Mouse (Mus musculus) MEL (cell line): ENCODE results near the gene Ifna2. TPM values are rescaled to one million over a fixed set of nuclear protein-coding genes. Genes with fewer than 3 reads are reported as not detected.

ENCODE experiments used
- DNase-seq: peaks from one replicate; pipeline ENCODE4 v3.0.0; 2011; ENCODE audit warnings: low read depth, low spot score
- H3K27ac ChIP-seq: 2 replicates; pipeline ENCODE4 v1.5.1; 2012; ENCODE audit warnings: low read depth, mild to moderate bottlenecking, control low read depth, low read length, moderate library complexity; ENCODE audit not compliant: control insufficient read depth
- H3K27me3 ChIP-seq, 2 experiments: fragments of 150-350 bp in 1 of 2; sonication (generic) in 1 of 2; 2 replicates each; pipeline ENCODE4 v1.6.1; 2012; ENCODE audit warnings: low read length in 2 of 2, mild to moderate bottlenecking in 2 of 2, improper control_type of control experiment in 1 of 2, moderate library complexity in 1 of 2; ENCODE audit not compliant: insufficient read depth in 2 of 2, control insufficient read depth in 1 of 2
- H3K36me3 ChIP-seq, 2 experiments: 2 replicates each; pipeline ENCODE4 v1.6.1; 2012 to 2014; ENCODE audit warnings: low read length in 2 of 2, improper control_type of control experiment in 1 of 2, inconsistent platforms in 1 of 2, mild to moderate bottlenecking in 1 of 2; ENCODE audit not compliant: insufficient read depth in 2 of 2, control insufficient read depth in 1 of 2
- H3K4me1 ChIP-seq, 2 experiments: fragments of 150-350 bp in 1 of 2; sonication (generic) in 1 of 2; 2 replicates each; pipeline ENCODE4 v1.6.1; 2012; ENCODE audit warnings: low read length in 2 of 2, improper control_type of control experiment in 1 of 2, mild to moderate bottlenecking in 1 of 2; ENCODE audit not compliant: insufficient read depth in 2 of 2, control insufficient read depth in 1 of 2
- H3K4me3 ChIP-seq, 2 experiments: fragments of 150-350 bp in 1 of 2; sonication (generic) in 1 of 2; 2 replicates each; pipeline ENCODE4 v1.5.1; 2012; ENCODE audit warnings: low read depth in 2 of 2, low read length in 2 of 2, mild to moderate bottlenecking in 2 of 2, moderate library complexity in 2 of 2, control low read depth in 1 of 2, improper control_type of control experiment in 1 of 2; ENCODE audit not compliant: control insufficient read depth in 1 of 2, insufficient read depth in 1 of 2
- H3K79me2 ChIP-seq: 2 replicates; pipeline ENCODE4 v1.6.1; 2012; ENCODE audit warnings: mild to moderate bottlenecking, low read length, moderate library complexity; ENCODE audit not compliant: control insufficient read depth, poor library complexity, insufficient read depth
- H3K9ac ChIP-seq: 2 replicates; pipeline ENCODE4 v1.6.1; 2012; ENCODE audit warnings: low read depth, mild to moderate bottlenecking, control low read depth, low read length, moderate library complexity; ENCODE audit not compliant: control insufficient read depth, poor library complexity, severe bottlenecking
- H3K9me3 ChIP-seq: fragments of 150-350 bp; sonication (generic); replicated peaks from 2 replicates; pipeline ENCODE4 v1.6.1; 2012; ENCODE audit warnings: mild to moderate bottlenecking, low read length, improper control_type of control experiment, moderate library complexity; ENCODE audit not compliant: insufficient read depth
- BHLHE40 ChIP-seq: IDR thresholded peaks from 2 replicates; pipeline ENCODE4 v1.6.1; 2012; ENCODE audit warnings: low read depth, mild to moderate bottlenecking, inconsistent platforms, low read length, improper control_type of control experiment, borderline replicate concordance
- CHD1 ChIP-seq: IDR thresholded peaks from 2 replicates; pipeline ENCODE4 v1.6.1; 2012; ENCODE audit warnings: low read depth, mild to moderate bottlenecking, inconsistent platforms, low read length, improper control_type of control experiment
- CHD2 ChIP-seq: IDR thresholded peaks from 2 replicates; pipeline ENCODE4 v1.6.1; 2011; ENCODE audit warnings: low read length, improper control_type of control experiment
- ETS1 ChIP-seq: IDR thresholded peaks from 2 replicates; pipeline ENCODE4 v1.6.1; 2012; ENCODE audit warnings: low read depth, mild to moderate bottlenecking, inconsistent platforms, low read length, improper control_type of control experiment, moderate library complexity
- GATA1 ChIP-seq: IDR thresholded peaks from 2 replicates; pipeline ENCODE4 v1.6.1; 2011; ENCODE audit warnings: low read depth, low read length, improper control_type of control experiment
- HCFC1 ChIP-seq: IDR thresholded peaks from 2 replicates; pipeline ENCODE4 v1.6.1; 2012; ENCODE audit warnings: low read depth, mild to moderate bottlenecking, inconsistent platforms, low read length, improper control_type of control experiment, moderate library complexity
- KAT2A ChIP-seq: conservative IDR thresholded peaks from 2 replicates; pipeline ENCODE4 v1.6.1; 2012; ENCODE audit warnings: low read depth, low read length, improper control_type of control experiment, inconsistent platforms
- MAFK ChIP-seq: IDR thresholded peaks from 2 replicates; pipeline ENCODE4 v1.6.1; 2011; ENCODE audit warnings: low read depth, mild to moderate bottlenecking, low read length, improper control_type of control experiment, borderline replicate concordance
- MAZ ChIP-seq: IDR thresholded peaks from 2 replicates; pipeline ENCODE4 v1.6.1; 2012; ENCODE audit warnings: low read depth, mild to moderate bottlenecking, inconsistent platforms, low read length, improper control_type of control experiment
- MXI1 ChIP-seq: IDR thresholded peaks from 2 replicates; pipeline ENCODE4 v1.6.1; 2011; ENCODE audit warnings: mild to moderate bottlenecking, low read depth, low read length, improper control_type of control experiment
- MYC ChIP-seq: IDR thresholded peaks from 2 replicates; pipeline ENCODE4 v1.6.1; 2011; ENCODE audit warnings: low read depth, mild to moderate bottlenecking, low read length, improper control_type of control experiment, moderate library complexity
- NELFE ChIP-seq: IDR thresholded peaks from 2 replicates; pipeline ENCODE4 v1.6.1; 2011; ENCODE audit warnings: low read depth, low read length, improper control_type of control experiment
- POLR2AphosphoS2 ChIP-seq: IDR thresholded peaks from 2 replicates; pipeline ENCODE4 v1.6.1; 2011; ENCODE audit warnings: low read length, improper control_type of control experiment
- POLR2AphosphoS5 ChIP-seq: IDR thresholded peaks from 2 replicates; pipeline ENCODE4 v1.6.1; 2012; ENCODE audit warnings: low read depth, borderline replicate concordance, mild to moderate bottlenecking, inconsistent platforms, low read length, moderate library complexity, mixed read lengths
- RAD21 ChIP-seq: IDR thresholded peaks from 2 replicates; pipeline ENCODE4 v1.6.1; 2011; ENCODE audit warnings: mild to moderate bottlenecking, low read depth, low read length, improper control_type of control experiment
- SIN3A ChIP-seq: IDR thresholded peaks from 2 replicates; pipeline ENCODE4 v1.6.1; 2012; ENCODE audit warnings: low read length, improper control_type of control experiment, inconsistent platforms
- SMC3 ChIP-seq: IDR thresholded peaks from 2 replicates; pipeline ENCODE4 v1.6.1; 2011; ENCODE audit warnings: low read depth, low read length, improper control_type of control experiment
- TBP ChIP-seq: IDR thresholded peaks from 2 replicates; pipeline ENCODE4 v1.8.0; 2011; ENCODE audit warnings: low read depth, low read length, improper control_type of control experiment
- UBTF ChIP-seq: IDR thresholded peaks from 2 replicates; pipeline ENCODE4 v1.6.1; 2012; ENCODE audit warnings: low read depth, mild to moderate bottlenecking, inconsistent platforms, low read length, improper control_type of control experiment, moderate library complexity, borderline replicate concordance; ENCODE audit not compliant: insufficient read depth
- USF2 ChIP-seq, 2 experiments: IDR thresholded peaks; 2 replicates each; pipeline ENCODE4 v1.6.1; 2011 to 2012; ENCODE audit warnings: improper control_type of control experiment in 2 of 2, low read length in 2 of 2, borderline replicate concordance in 1 of 2, inconsistent platforms in 1 of 2, low read depth in 1 of 2, mild to moderate bottlenecking in 1 of 2; ENCODE audit not compliant: insufficient read depth in 1 of 2
- ZKSCAN1 ChIP-seq: IDR thresholded peaks from 2 replicates; pipeline ENCODE4 v1.6.1; 2012; ENCODE audit warnings: low read depth, mild to moderate bottlenecking, inconsistent platforms, low read length, improper control_type of control experiment, moderate library complexity
- polyA plus RNA-seq, 2 experiments: library from polyadenylated mRNA; stranded (reverse) in 1 of 2; unstranded in 1 of 2; fragments of >175 nt in 1 of 2; fragments of >200 nt in 1 of 2; gene quantifications; 2 replicates each; pipeline versions ENCODE4 v1.2.1 to v1.2.4; 2012; ENCODE audit warnings: low replicate concordance in 2 of 2, low read depth in 1 of 2; ENCODE audit not compliant: insufficient read length in 2 of 2, insufficient read depth in 1 of 2, missing spikeins in 1 of 2
- total RNA-seq: library from RNA; depleted of rRNA; stranded (reverse); fragments of 300-350 nt; gene quantifications from 2 replicates; pipeline ENCODE4 v1.2.3, GENCODE M21; 2012

Gene Ifna2
- total and polyA plus RNA-seq, 3 experiments = not detected

DNA sequence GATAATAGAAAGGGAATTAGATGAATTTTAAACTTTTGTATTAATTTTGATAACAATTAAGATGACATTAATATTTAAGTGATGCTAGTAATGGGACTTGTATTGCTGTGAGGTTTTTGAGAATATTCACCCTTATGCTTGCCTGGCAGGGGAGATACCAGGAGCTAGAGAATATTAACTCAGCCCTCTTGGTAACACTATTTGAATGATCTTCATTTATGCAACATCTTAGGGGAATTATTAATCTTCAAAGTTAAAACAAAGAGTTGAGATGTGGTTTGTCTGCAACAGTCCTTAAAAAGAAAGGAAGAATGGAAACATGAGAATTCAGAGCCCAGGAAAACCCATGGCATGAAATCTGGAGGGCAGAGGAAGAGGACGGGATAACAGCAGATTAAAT is 15.6 kb upstream of the Ifna2 start:
- no peak overlapping the region for H3K9ac ChIP-seq

DNA sequence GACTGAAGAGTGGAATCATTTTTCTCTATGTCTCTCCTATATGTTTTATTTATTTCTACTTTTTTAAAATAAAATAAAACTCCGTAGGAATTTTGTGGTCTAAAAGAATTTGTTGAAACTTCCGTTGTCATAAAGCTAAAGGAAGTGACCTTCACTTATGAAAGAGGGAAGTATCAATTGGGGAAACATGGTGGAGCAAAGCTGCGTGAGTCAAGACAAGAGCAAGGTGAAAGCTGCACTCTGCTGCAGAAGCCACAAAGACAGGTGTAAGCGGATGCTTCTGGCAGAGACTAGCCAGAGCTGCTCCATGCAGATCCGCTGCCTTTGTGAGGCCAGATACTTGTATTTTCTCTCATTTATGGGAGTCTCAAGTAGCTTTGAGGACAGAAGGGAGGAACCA is 15.1 kb upstream of the Ifna2 start:
- Histone ChIP-seq H3K79me2 (no peaks in the 10 kb centered on the region), H3K9ac (no peak overlapping the region), H3K4me1 (no peaks in the 10 kb centered on the region), H3K27me3 (no peaks in the 10 kb centered on the region; a peak in 1 of 4 replicates), H3K4me3 (no peak overlapping the region), H3K9me3 (no peaks in the 10 kb centered on the region), H3K27ac (no peak overlapping the region), H3K36me3 (no peaks in the 10 kb centered on the region)
- no peak for DNase-seq
- TF ChIP-seq ZKSCAN1 (no peak), UBTF (no peak), CHD2 (no peak), SMC3 (no peak), MYC (no peak), HCFC1 (no peak), MAZ (no peak), SIN3A (no peak), USF2 (IDR thresholded peaks at IDR 0.05; ENCODE audit: borderline replicate concordance in 1 of 2, insufficient read depth in 1 of 2, low read depth in 1 of 2, low read length in 2 of 2) (no peak), ETS1 (no peak), RAD21 (no peak), TBP (no peak), GATA1 (no peak), MXI1 (no peak), KAT2A (no peak), BHLHE40 (no peak), CHD1 (no peak), NELFE (no peak), POLR2AphosphoS2 (no peak)

More for the DNA sequence above, 15.6 kb upstream of the Ifna2 start:
- Histone ChIP-seq H3K27ac (no peak overlapping the region), H3K4me1 (no peaks in the 10 kb centered on the region), H3K9me3 (no peaks in the 10 kb centered on the region), H3K27me3 (no peaks in the 10 kb centered on the region; a peak in 1 of 4 replicates), H3K4me3 (no peak overlapping the region), H3K36me3 (no peaks in the 10 kb centered on the region), H3K79me2 (no peaks in the 10 kb centered on the region)
- DNase-seq = no peak
- TF ChIP-seq POLR2AphosphoS5 (no peak), MAFK (no peak), RAD21 (no peak)
